Mouse (Mus musculus) liver, adult 2 months (tissue): Measurements from ENCODE around the gene Gins2.

ENCODE experiments used
- CTCF ChIP-seq: fragments of 200-500 bp; IDR thresholded peaks from 2 replicates; pipeline ENCODE4 v1.5.1; 2011; ENCODE audit warnings: low read depth, low read length, control low read depth
- POLR2A ChIP-seq: fragments of 200-500 bp; IDR thresholded peaks from 2 replicates; pipeline ENCODE4 v1.6.1; 2011; ENCODE audit warnings: low read length, control low read depth; ENCODE audit not compliant: insufficient read depth; ENCODE audit errors: extremely low read depth

GRCm38 (mm10) chr8:120633665-120634271 lies 44.7 kb upstream of the Gins2 start:
- TF ChIP-seq POLR2A = no peak
- TF ChIP-seq CTCF = no peak
